Mouse (Mus musculus): ENCODE results near the gene Gdpd5.

DNA sequence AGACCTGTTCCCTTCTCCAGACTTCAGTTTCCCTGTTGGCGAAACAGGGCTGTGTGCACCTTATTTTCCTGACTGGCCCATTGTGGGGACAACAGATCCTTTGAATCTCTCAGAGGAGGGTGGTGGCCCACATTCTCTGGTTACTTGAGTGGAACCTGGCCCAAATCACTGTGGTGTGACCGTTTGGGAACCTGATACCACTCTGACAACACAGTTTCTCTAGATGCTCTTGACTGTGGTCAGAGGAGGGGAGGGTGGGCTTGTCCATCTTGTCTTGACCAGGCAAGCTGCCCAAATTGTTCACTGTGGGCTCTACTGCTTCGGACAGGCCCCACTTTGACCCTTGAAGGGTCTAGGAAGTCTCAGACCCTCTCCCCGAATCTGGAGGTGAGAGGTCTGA lies 72.8 kb downstream of the Gdpd5 start:
- TF ChIP-seq CTCF (IDR thresholded peaks at IDR 0.05; ENCODE audit: extremely low read depth, insufficient read depth, low read length) (no peak), POLR2A (IDR thresholded peaks at IDR 0.05; ENCODE audit: extremely low read depth, insufficient read depth, low read length) (no peak)

Measured in cortical plate, adult 2 months (tissue).